Mouse (Mus musculus) monocyte, adult 2 months (primary cell): ENCODE measurements at regions not wholly inside any gene's neighbourhood (a gene's known extent, or its start where the extent isn't known, plus 50 kb on each side); places are given as distances from the start of the nearest gene placed in this dataset.

Experiments used
- DNase-seq, 2 experiments: peaks; one replicate each; pipeline ENCODE4 v3.0.0; 2022; ENCODE audit warnings: low spot score in 2 of 2, low read depth in 1 of 2

DNA sequence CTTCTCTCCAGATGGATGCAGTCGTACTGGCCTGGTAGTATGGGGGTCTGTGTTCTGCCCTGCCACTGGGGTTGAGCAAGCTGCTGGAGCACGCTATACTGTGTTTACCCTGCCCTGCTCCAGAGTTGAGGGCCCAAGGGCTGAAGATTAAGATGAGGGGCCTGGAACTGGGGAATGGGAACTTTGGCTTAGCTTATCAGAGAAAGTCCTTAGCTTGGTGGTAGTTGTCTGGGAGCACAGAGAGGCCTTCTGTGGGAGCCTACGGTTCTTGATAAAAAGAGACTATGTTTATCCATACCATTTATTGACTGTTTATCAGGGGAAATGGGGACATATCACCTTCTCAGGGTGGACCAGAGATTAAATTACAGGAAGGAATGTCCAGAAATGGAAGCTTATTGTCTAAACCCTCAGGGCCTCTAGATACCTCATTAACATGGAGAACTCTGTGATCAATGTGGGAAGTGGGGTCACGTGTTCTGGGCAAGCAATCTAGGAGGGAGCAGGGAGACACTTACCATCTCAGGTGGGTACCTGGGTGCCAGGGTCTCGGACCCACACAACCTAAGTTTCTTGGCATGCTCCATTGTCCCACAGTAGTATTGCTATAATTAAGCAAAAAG, 58.7 kb downstream of the Mycn start:
- DNase-seq = no peak

DNA sequence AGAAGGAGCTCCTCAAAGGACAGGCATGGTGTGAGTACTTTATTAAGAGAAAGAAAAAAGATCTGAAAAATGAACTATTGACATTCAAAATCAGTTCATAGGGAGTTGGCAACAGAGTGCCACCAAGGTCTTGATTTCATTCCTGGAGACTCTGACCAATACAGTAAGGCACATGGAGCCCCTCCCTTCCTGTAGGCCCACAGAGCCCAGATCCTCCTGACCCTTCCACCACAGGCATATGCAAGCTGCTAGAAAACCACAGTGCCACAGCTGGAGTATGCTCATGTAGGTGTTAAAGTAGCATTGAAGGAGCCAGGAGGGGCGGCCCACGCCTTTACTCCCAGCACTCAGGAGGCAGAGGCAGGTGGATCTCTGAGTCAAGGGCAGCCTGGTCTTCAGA, 63.7 kb downstream of the Mycn start:
- DNase-seq = no peak

DNA sequence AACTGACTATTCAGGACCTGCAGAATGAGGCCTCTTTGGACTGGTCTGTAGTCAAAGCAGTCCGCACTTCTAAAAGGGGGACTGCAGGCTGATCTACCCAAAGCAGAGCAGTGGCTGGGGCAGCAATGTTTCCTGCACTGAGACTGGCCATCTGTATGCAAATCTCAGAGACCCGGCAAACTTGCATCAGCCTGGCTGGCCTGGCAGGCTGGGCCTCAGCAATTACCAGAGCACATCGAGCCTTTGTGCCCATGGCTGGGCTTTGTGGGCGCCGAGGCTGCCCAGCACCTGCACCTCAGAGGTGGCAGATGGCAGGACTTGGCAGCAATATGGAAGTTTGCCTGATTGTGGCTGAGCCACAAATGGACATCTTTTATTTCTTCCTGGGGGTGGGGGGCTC, 64.2 kb downstream of the Mycn start:
- no peak for DNase-seq

DNA sequence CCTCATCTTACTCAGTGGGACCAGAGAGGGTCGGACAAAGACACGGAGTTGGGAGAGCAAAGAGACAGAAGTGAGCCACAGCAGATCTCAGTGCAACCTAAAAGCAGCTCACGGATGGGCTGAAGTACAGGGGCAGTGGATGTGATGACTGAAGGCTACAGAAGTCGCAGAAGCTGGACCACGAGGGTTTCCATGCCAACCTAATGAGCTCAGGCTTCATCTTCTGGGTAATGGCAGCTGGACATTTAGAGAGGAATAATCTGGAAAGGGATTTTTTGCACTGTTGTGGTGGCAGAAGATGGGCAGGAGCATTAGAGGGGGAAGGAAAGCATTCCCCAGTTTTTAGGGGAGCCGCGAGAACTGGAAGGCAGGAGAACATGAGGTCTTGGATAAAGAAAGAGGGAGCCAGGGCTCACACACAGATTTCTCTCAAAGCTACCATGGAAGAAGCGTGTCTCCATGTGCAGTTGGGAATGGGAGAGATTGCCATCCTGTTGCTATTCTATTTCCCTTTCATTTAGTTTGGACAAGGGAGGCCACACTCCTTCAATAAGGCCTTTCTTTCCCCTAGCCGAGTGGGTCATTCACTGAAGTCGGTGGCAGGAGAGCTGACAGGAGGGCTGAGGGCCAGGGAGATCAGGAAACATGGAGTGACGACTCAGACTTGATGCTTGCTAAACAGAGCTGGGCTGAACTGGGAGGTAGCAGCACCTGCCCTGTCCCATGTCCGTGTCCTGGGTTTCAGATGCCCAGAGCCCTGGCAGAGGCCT, 65.6 kb downstream of the Mycn start:
- DNase-seq = no peak

DNA sequence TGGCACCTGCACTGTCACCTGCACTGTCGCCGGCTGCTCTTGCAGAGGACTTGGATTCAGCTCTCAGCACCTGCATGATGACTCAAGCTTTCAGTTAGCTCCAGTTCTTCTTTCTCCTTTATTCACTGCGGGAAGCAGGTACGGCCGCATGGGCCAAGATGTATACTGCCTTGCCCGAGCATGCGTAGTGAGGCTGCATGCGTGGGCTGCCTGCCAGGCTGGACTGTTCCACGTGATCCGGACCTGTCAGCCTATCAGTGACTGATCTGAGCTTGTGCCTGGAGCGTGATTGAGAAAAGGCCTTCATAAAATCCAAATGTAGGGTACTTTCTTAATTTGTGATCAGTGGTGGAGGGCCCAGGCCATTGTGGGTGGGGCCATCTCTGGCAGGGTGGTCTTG, 68.2 kb downstream of the Mycn start:
- DNase-seq = no peak

DNA sequence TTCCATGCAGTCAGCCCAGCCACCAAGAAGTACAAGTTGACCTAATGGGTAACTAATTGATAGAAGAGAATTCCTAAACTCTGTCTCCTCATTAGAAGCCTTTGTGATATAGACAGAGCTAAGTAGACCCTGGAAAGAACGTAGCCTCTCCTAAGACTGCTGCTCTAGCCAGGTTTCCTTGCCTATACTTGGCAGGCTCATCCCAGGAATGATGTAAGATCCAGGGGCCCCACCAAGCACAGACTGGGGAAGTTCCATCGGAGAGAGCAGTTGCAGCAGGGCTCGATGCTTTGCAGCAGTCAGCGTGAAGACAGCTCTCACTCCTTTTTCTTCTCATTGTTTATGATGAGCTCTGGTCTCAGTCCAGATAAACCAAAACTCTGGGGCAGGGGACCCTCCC, 68.7 kb downstream of the Mycn start:
- DNase-seq = no peak

DNA sequence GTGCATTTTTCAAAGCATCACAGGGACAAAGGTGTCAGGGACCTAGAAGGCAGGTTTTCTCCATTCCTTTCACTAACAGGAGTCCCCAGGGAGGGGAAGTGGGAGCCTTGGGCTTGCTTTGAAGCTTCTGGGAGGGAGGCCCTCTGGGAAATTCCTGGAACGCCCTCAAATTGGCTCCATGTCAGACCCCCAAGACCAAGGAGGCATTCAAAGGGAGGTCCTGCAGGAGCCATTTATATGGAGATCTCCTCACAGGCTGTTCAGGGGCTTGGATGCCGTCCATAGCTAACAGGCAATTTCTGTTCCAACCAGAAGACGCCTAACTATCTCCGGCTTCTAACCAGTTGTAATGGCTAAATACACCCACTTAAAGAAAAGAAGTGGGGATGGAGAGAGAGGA, 70.4 kb downstream of the Mycn start:
- DNase-seq = no peak

DNA sequence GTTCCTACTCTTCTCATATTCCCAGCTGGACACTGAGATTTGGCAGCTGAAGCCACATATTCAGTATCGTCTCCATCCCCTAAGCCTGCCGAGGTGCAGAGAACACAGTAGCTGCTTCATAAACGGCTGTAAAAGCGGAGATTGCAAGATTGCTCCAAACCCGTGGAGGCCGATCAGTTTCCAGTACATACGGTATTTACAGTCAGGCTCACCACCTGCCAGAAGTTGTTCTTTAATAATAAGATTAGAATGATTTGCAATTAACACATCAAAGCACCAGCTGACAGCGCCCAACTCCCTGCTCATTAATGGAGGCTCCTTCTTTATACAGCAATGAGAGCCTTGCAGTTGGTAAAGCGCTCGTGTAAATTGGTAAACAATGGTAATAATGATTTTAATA, 75.1 kb downstream of the Mycn start:
- no peak for DNase-seq

DNA sequence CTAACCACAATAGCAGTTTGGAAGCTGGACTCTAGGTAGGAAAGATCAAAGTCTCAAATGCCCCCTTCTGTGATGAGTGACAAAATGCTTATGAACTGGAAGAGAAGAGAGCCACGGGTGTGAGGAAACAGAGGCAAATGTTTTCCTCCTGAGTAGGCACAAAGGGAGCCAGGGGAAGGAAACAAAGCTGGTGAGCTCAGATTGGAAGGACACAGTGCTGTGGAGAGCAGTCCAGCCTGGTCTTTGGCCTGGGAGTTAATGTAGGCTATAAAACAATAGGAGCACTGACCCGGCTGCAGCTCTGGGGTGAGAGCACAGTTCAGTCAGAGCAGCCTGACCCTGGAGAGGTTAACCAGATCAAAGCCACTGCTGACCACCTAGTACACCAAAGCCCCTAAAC, 91.0 kb downstream of the Mycn start:
- no peak for DNase-seq

DNA sequence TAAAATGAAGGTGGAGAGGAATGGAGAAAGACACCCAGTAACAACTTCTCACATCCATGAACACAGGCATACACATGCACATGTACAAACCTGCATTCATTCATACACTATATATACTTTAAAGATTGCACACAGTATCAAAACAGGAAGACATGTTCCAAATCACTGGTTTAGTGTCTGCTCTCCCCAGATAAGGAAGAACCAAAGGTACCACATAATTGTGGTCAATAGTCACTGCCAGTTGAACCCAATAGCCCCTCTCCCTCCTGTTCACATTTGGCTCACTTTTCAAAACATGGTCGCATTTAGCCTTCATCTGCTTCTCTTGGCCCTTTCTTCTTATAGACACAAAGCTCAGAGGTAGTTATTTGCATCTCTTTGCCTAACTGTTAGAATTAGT, 95.0 kb downstream of the Mycn start:
- no peak for DNase-seq

DNA sequence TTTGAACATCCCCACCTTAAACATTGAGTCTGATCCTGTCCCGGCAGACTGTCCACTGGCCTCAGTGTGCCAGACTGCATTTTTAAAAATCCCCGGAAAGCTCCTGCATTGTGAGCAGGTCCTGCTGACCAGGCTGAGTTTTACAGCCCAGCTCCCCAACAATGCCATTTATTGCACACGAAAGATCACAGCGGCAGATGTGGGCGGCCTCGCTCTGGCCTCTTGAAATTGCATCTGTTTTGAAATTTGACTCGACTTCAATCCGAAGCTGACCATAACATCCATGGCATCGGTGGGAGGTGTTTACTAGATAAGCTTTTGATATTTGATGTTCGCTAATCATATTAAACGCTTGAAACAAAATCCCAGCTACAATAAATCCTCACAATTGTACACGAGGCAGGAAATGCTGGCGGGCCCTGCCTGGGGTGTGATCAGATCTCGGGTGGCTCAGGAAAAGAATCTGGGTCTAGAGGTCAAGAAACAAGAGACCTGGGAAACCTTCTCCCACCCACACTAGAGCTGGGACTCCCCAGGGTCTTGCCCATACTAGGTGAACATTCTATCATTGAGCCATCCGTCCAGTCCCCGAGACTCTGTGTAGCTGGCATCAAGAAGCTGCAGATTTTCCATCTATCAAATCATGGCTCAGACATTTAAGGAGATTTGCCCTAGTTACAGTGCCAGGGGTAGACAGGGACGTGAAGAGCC, 99.3 kb downstream of the Mycn start:
- DNase-seq = no peak

DNA sequence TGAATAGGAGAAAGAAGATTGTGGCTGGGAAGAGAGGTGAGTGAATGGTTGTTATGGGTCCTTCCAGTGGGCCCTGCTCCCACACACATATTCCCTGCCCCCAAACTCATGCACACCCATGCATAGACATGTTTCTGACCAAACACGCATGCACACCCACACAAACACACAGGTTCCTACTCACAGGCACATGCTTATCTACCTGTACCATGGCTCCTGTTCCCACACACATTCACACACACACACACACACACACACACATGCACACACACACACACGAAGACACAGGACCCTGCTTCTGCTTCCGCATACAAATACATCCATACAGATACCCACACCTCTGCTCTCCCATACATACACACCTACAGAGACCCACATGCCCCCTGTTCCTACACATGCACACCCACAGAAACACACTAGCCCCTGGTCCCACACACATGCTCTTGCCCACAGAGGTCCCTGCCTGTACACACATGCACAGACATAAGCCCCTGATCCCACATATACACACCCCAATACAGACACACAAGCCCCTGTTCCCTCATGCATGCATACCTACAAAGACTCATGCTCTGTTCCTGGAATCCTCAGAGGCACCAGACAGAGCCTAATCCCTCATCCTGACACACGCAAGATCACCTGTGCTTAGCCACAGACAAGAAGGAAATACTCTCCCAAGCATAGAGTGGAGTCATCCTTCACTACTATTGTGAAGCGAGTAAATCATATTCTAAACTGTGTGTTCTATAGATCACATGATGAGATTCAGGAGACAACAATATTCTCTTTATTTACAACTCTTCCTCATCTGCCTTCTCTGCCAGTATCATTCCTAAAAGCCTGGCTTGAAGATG, 100.1 kb downstream of the Mycn start:
- no peak for DNase-seq

DNA sequence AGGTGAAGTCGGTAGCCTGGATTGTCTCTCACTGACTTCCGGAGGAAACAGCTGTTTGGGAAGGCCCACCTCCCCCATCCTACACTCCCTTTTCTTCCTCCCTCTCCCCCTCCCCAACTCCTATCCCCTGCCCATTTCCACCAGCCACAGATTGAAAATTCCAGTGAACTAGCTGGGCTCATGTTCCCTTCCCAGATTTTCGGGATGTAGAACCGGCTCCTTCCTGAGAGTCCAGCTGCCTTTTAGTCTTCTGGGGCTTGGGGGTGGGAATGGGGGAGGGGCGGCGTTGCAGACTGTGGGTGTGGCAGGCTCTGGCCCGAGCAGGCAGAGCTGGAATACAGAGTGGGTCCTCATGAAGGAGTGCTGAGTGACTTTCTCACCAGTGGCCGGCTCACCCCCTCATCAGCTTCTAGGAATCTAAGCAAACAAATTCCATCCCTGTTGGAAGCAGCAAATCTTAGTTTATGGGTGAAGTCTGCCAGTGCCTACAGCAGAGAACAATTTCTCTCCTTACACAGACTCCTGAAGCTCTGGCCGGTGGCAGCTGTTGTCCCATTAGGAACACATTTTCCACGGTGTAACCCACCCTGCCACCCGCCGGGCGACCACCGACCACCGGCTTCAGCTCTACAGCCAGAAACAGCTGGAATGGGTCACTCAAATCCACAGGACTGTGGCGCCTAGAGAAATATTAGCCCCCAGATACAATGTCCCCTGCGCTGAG, 100.9 kb downstream of the Mycn start:
- DNase-seq = no peak

DNA sequence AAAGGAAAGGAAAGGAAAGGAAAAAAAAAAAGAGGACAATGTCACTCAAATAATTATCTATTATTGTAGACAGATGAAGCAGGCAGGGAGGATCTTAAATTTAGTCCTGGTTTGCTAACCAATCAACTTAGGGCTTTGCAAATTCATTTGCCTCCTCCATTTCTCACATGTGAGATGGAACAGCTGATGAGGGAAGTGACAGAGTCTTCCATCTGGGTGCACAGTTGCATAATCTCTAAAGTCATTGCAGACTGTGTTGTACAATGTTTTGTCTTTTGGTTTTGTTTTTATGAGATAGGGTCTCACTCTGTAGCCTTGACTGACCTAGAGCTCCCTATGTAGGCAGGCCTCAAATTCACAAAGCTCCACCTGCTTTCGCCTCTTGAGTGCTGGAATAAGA, 103.9 kb downstream of the Mycn start:
- no peak for DNase-seq

DNA sequence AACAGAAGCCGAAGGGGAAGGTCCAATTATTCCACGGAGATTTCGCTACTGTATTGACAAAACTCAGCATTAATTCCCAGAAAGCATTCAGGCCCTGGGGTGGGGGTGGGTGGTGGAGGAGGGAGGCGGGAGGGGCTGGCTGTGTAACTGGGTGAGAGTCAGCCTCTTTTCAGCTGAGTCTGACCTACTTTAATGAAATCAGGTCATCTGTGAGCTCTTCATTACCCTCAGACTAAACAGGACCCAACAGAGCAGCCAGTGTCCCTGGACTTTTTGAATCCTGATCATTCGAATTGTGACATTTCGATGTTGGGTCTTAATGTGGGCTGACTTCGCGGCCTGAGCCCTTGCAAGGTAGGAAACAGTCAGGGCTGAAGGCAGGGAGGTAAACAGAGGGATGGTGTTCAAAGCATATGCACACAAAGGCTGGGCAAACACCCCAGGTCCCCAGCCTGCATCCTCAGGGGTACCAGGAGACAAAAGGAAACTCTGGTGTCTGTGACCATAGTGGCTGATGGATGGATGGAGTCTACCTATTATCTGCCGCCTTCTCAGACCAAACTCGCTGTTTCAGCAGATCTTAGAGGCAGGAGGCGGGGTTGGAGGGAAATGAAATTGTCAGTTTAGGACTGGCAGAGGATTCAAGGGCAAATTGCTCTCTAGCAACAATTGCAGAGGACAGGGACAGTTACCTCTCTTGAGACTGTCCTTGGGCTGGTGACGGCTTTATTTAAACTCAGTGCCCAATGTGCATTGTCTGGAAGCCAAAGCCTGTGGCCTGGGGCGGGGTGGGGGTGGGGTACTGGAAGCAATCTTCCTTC, 113.7 kb downstream of the Mycn start:
- no peak for DNase-seq

DNA sequence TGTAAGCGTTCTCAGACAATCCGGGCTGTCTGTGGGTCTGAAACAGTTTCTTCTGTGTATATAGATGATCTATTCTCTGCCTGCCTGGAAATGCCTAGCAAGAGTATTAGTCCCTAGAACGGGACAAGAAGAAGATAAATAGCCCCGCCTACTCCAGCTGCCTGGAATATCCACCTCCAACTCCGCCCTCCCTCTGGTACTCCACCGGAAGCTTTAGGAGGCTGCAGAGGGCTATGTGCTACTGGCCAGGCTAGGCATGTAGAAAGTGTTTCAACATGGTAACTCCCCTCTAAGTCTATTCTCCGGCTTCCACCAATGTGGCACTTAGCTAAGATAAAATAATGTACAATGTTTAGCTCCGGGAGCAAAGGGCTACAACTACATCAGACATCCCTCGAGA, 114.3 kb downstream of the Mycn start:
- DNase-seq = no peak

DNA sequence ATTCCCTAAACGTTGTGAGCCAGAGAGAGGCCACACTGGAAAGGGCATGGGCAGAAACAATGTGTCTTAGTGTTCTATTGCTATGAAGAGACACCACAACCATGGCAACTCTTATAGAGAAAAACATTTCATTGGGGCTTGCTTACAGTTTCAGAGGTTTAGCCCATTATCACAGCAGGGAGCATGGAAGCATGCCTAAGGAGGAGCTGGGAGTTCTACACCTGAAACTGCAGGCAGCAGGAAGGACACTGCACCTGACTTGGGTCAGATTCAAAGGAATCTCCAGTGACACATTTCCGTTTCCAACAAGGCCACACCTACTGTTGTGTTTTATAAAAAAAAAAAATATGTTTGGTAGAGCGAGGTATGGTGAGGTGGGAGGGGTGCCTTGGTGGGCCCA, 115.3 kb downstream of the Mycn start:
- DNase-seq = no peak

DNA sequence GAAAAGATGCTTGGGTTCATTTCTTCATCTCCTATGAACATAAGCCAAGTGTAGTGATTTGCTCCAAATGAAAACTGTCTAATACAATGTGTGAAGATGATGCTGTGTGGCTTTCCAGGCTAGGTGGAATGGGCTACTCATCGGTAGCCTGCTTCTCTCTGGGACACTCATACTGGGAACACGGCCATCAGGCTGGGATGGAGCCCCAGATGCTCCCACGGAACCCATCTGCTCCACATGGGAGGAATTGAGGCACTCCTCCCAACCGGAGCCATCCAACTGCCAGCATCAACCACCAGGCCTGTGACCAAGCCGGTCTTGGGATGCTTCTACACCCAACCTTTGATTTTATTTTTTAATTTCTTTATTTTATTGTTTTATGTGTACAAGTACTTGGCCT, 115.9 kb downstream of the Mycn start:
- DNase-seq = no peak

DNA sequence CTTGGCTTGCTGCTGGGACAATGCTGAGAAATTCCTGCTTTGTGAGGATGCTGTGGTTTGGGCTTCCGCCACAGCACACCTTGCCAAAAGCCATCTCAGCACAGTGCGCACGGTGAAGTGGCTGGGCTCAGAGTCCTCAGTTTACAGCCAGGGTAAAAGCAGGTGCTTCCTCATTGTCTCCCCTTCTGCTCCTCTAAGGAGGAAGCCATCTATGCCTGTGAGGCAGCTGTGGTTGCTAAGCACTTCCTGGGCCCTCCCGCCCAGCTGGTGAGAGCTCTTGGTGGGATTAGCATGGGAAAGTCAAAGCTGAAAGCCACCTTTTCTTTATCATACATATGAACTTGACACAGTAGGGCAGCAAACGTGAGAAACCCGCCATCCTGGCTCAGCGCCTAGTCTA, 120.2 kb downstream of the Mycn start:
- no peak for DNase-seq
